Mouse (Mus musculus): ENCODE data around the gene Themis3.
"Not testable (repeated sequence)": the region's sequence is repeated elsewhere in the genome, so short reads cannot be mapped to it uniquely, and the experiment has no call there.

Gene Themis3

DNA sequence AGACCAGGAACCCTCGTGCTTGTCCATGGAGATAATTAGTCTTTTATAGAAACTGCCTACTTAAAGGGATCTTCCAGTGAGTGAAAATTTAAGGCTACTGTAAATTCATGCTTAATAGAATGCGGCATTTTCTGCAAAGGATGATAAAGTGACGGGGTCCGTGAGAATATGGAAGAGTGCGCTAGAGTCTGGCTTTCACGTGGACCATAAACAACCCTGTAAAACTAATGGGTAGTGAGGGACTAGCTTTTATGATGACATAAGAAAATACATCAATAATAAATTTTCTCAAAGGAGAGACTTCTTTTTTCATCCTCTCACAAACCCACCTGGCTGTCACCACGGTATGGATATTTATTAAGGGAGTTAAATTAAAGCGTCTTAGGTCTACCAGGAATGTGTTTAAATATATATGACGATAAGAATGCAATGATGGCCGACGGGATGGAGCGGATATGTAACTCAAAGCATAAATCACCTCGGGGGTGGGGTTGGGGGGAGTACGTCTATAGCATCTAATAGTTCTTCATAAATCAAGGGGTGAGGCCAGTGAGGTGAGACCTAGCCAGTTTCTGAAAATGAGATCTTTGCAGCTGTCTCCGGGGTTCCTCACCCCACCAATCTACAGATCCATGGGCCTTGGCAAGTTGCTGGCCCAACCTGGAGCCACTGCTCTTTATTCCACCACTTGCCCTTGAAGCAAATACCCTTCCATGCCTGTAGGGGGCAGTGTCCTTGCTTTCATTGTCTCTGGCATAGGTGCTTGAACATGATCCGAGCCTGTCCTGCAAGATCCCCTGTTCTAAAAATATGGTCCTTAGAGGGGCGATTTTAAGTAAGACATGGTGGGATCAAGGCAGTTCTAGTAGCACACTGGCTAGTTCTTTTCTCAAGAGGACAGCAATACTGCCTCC is 35.8 kb downstream of the Themis3 start:
- DNase-seq = no peak

DNA sequence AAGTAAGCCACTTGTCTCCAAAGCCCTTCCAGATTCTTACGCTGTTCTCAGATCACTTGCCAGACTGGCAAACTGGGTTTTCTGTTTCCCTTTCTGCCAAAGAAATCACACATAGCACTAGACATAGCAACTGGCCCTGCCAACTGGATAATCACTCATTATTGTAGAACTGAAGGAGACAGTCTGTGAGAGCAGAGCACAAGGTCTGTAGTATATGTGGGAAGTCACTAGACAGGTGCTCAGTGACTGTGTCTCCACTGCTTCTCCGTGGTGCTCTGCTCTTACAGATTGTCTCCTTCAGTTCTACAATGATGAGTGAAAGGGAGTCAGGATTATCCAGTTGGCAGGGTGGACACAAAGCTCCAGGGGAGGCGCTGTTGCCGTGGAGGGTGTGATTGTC is 41.7 kb downstream of the Themis3 start:
- no peak for DNase-seq

DNA sequence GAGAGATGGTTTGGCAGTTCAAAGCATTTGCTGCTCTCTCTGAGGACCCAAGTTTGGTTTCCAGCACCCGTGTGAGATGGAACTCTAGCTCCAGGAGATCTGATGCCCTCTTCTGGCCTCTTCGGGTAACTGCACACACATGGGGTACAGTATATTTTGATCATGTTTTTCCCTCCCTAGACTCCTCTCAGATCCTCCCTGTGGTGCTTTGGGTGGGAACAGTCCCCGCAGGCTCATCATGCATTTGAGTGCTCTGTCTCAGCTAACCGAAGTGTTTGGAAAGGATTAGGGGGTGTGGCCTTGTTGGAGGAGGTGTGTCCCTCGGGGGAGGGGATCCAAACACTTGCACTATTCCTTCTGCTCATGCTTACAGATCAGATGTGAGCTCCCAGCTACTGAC is 43.9 kb downstream of the Themis3 start:
- DNase-seq = no peak

DNA sequence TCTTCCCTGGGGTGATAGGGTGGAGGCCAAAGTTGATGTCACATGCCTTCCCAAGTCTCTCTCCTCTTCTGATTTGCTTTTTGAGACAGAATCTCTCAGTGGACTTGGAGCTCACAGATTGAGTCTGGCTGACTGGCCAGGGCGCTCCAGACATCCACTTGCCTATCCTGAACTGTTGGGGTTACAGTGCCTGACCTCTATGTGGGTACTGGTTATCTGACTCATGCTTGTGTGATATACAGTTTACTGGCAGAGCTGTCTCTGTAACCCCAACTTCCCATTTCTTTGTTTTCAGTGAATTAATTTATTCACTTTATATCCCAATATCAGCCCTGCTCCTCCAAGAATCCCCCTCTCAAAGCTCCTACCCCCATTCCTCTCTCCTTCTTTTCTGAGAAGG is 62.1 kb downstream of the Themis3 start:
- no peak for DNase-seq

DNA sequence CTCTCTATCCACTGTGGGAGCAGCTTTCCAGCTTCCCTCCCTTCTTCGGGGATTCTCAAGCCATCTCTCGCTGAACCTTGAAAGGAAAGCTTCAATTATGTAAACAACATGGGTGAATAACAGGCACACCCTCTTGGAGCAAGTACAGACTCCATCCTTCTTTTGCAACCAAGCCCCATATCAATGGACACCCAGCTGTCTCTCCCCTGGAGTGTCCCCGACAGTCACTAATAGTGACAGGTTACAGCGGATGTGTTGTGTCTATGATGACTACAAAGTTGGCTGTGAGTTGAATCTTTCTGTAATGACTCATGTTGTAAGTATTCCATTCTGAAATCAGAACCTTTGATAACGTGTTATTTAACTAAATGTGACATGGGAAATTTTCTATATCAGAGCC is 71.0 kb downstream of the Themis3 start:
- no peak for DNase-seq

DNA sequence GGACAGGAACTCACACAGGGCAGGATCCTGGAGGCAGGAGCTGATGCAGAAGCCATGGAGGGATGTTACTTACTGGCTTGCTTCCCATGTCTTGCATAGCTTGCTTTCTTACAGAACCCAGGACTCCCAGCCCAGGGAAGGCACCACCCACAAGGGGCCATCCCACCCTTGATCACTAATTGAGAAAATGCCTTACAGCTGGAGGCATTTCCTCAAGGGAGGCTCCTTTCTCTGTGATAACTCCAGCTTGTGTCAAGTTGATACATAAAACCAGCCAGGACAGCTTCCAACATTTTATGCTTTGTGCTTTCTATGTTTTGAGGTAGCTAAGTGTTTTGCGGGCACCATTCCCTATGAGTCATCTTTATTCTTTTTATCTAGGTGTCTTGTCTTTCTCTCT is 71.8 kb downstream of the Themis3 start:
- DNase-seq = not testable (repeated sequence)

DNA sequence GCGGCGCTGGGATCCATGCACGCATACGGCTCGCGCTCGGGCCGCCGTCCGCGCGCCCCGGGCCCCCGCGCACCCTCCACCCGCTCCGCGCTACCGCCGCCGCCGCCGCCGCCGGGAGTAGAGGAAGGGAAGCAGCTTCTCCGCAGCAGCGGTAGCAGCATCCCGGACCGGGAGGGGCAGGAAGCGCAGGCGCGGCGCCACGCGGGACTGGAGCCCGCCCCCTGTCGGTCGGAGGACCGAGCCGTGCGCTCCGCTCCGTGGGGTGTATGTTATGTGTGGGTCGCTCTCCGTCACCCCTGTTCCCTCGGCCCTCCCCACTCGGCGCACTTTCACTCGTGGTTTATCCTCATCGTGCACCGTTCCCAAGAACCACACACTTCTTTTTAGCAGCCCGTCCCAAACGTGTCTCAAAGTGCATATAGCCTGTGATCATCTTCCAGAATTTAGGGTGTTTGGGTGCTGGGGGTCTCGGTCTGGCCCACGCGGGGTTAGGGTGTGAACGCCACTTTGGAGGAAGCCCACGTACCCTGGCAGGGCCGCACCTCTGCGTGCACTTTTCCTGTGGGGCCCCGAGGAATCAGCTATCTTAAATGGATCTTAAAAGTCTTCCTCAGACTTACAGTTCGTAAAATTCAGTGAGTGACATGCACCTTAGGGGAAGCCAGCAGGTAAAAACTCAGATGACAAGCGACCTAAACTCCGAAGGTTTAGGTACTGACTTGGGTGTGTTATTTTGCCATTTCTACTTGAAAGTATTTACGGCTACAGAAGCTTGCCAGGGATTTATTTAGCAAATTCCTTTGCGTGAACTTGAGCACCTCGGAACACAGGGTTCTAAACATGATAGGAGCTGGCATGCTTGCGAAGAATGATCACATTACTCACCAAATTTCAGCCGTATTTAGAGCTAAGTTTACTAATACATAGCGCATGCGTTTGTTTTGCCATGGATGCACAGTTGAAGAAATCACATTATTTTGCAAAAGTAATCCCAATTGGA is 74.6 kb downstream of the Themis3 start, which contains the start of gene Rab12:
Rab12 (minus strand) TSS at position 176 of the 1,000 bp plus-strand sequence.
- peak; percentile 86 for DNase-seq

DNA sequence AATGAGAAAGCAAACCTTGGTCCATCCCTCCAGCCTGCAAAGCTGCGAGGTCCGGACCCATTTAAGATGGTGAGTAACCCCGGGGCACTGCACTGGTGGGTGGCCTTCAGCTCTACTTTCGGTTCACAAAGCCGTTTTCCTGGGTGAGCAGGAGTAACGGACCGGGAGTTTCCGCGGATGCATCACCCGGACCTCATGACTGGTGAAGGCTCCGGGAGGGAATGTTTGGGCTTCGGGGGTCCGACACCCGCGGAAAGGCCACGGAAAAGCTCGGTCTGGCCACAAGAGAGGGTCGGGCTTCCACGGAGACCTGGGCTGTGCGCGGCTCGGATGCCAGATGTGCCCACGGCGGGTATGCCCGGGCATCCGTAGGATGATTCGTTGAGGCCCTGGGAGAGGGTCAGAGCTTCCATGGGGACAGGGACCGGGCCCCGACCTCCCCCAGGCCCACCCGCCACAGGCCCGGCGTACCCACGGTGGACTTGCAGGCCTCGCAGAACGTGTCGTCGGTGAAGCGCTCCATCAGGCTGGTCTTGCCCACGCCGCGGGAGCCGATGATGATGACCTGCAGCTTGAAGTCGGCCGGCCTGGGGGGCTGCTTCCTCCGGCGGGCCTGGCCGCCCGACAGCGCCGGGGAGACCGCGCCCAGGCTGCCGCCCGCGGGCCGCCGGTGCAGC is 75.4 kb downstream of the Themis3 start:
- peak; percentile 30 for DNase-seq

DNA sequence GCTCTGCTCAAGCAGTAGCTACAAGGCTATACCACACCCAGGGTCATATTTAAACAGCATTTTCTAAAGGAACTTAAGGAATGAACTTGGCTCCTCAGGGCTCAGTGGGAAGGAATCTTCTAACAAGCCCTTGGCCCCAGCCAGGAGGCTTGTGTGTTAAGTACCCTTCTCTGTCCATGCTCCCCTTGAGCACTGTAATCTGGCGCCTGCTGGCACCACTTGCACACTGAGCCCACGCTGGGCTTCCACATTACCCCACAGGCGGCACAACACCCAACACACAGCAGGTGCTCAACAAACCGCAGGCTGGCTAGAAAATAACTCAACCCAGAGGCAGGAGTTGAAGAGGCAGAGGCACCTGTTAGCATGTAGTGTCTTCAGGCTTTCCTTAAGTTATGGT is 77.5 kb downstream of the Themis3 start:
- no peak for DNase-seq

DNA sequence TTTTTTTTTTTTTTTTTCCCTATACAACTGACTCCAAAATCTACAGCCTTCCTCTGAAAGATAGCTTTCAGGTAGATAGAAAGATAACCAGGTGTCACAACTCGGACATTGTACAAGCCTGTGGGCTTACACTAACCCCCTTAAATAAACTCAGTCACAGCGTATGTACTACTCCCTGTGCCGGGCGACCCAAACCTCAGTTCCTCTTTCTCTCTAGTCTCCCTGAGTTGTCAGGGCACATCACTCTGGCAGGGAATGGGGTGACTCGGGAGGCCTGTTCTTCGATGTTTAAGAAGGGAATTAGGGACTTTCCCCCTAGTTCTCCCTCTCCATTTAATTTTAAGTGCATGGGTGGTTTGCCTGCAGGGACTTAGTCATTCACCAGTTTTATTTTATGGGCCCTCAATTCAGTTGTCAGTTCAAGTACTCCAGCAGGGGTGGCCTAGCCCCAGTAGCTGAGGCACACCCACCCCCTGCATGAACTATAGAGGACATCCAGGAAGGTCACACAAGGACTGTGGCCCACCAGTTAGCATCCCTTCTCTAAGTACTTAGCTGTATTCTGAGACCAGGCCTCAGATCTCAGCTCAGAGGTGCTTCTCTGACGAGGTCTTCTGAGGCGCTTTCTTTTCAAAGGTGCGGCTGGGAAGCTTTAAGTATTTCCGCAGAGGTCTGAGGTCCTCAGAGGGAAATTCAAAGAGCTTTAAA is 80.0 kb downstream of the Themis3 start:
- no peak for DNase-seq

DNA sequence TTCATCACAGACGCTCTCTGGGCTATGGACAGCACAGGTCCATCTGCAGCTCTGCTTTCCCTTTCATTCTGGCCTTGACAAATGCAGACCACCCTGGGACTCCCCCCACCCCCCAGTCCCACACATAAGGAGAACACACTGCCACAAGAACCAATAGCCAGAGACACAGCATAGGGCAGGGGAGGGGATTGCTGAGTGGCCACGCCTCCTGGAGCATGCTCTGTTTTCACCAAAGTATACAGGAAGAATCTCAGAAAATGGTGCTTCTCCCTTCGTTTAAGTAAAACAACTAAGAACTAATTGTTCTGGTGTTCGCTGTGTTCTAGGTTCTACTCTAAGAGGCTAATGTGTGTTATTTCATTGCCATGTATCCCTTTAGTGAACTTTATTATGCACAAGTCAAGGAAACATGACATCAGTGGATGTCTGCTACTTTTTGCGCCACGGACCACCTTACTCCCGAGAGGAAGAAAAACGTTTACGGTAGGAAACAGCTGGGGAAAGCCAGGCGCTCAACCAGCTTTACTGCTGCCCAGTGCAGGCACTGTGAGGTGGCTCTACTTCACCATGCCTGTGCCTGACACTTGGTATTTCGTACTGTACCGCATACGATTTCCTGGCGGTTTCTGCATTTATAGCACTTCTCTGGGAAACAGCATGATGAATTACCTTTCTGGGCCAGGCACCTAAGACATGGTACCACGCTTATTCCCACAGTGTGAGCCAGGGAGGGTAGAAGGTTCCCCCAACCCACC is 82.0 kb downstream of the Themis3 start:
- no peak for DNase-seq

DNA sequence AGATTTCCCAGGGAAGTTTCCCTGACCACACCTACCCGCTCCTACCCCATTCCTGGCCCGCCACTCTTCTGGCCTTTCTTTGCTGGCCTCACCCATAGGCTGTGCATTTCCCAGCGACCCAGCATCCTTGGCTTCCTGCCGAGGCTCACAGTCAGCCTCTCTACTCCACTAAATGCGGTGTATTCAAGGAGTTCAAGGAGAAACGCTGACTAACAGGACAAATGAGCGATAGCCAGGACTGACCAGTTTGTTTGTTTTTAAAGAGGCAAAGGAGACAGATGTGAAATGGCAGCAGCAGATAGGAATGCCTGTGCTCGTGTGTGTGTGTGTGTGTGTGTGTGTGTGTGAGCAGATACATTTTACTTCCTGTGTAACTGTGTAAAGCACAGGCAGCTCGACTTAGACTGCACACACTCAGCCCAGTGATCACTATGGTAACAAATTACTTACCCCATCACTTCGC is 84.2 kb downstream of the Themis3 start:
- no peak for DNase-seq

DNA sequence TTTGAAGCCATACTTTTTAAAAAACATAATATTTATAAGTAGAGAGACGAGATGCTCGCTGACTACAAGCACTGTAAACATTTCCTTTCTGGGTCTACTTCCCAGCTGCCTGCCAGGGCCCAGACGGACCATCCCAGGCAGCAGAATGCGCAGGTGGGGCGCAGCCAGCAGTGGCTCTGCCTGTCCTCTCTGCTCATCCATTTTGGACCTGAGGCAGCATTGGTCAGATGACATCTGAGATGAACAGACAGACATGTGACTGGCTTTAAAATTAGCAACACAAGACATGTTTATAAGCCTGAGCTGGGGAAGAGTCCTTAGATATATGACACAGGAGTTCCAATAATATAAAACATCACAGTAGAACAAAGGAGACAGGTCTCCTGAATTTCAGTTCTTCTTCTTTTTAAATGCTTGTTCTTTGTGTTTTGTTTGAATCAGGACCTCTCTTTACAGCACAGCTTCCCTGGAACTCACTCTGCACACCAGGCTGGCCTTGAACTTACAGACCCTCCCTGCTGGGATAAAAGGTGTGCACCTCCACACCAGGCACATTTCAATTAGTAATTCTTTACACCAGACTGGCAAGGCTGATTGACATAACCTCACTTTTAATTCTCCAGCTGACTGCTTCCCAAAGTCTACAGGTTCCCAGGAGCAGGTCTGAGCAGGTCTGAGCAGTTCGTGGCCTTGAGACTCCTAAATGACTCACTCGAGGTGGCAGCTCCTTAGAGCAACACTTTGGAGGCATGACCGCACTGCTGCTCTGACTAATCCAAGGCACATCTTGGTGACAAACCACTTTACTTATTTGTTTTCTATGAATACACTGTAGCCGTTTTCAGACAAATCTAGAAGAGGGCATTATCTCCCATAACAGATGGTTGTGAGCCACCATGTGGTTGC is 87.1 kb downstream of the Themis3 start:
- DNase-seq = no peak

DNA sequence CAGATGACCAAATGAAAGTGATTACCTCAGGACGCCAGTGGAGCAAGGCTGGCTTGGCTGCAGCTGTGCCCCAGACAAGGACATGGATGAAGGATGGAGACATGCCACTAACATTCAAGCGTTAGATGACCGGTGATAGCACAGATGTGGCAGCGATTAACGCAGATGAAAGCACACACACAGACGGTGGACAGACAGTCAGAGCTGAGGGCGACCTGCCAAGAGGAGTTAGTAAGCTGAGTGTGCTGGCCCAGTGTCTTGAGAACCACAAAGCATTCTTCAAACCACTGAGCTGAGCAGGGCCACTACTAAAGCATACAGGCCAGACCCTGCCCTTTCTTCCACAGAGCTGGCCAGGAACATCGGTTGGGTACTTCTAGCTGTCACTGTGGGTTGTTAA is 89.5 kb downstream of the Themis3 start:
- no peak for DNase-seq

Data from right cerebral cortex, adult 18-20 months (tissue).